Mouse (Mus musculus): Measurements from ENCODE around the gene B4galnt3. TPM values are rescaled to one million over a fixed set of nuclear protein-coding genes. Genes with fewer than 3 reads are reported as not detected.
A peak's percentile ranks its signal among the peaks of the same experiment; 100 is the strongest.
"Not testable (repeated sequence)": the region's sequence is repeated elsewhere in the genome, so short reads cannot be mapped to it uniquely, and the experiment has no call there.

Gene B4galnt3
- total RNA-seq (2021), result under 1 TPM; 0.40 to 0.51 TPM

DNA sequence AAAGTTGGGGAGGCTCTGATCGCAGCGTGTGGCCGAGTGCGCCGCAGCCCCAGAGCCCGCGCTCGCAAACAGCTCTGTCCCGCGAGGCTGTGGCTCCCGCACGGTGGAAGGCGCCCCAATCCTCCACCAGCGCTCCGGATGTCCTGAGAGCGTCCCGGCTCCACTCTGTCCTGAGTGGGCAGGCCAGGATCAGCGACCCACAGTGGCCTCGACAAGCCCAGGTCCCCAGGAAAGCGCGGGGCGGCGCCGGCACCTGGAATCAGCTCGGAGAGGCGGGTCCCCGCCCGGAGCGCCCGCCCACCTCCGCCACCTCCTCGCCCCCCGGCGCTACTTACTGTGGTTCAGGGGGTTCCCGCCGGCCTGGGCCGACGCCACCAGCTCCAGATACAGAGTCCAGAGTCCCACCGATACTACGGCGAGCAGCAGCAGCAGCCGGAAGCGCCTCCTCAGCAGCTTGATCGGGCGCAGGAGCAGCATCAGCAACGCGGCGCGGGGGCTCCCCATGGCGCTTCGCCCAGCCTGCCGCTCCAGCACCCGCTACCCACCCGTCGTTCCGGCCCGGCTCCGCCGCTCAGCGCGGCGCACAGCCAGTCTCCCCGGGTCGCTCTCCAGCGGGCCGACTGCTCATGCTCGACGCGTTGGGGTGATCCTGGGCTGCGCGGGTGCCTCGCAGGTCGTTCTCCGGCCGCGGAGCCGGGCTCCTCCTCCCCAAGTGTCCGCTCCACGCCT, at the start of gene B4galnt3, which contains the start of gene D330020A13Rik:
TSS of gene B4galnt3 (minus strand) at position 504 of the 729 bp plus-strand sequence.
TSS of gene D330020A13Rik (plus strand) at position 309 of the 729 bp plus-strand sequence.
- DNase-seq, result peak; percentile 45 to 62

DNA sequence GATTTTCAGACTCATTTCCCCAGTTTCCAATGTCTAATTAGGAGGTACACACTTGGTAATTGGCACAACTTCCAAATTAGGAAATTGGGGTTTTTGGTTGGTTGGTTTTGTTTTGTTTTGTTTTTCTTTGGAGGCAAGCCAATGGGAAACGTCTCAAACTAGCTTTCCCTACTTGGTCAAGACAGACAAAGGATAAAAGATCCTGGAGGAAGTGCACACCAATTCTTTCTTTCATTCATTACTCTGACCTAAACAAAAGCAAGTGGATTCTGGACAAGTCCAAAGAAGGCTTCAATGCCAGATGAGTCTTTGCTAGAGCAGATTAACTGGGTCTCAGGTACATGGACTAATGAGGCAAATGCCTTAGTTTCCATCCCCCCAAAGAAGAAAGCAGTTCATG, 49.6 kb upstream of the B4galnt3 start:
- DNase-seq, result no peak

DNA sequence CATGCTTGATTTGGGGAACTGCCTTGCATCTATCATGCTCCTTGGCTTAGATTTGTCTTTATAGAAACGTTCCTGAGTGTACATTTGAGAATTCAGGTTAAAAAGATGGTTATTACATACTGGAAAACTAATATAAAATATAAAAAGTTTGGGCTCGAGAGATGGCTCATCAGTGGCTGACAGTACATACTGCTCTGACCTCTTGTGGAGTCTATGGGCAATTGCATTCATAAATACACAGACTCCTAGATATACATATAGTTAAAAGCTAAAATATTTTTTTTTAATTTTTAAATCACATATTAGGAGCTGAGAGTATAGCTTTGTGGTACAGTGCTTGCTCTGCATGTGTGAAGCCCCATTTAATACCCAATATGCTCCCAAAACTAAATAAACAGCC, 38.0 kb upstream of the B4galnt3 start:
- no peak for DNase-seq

DNA sequence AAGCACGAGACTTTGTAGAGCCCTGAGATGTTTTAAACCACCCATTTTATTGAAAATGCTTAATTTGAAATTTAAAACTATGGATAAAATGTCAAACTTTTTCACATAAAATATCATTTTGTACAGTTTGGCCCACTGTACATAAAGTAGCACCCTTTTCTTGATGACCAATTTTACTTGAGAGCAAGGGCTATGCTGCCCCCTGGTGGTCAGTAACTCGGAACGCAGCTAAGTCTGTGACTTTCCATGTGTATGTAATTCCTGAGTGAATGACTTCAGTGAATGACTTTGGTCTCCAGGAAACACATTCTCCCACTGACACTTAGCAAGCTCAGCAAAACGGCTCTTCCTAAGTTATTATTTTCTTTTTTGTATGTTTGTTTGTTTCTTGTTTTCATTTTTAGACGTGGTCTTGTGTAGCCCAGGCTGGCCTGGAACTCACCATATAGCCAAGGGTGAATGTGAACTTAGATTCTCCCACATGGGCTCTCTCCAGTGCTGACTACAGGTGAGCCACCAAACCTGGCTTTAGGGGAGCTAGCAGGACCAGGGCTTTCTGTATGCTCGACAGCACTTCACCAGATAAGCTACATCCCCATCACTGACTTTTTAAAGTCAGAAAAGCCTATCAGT, 30.1 kb upstream of the B4galnt3 start:
- peak; percentile 22 to 29 for DNase-seq

DNA sequence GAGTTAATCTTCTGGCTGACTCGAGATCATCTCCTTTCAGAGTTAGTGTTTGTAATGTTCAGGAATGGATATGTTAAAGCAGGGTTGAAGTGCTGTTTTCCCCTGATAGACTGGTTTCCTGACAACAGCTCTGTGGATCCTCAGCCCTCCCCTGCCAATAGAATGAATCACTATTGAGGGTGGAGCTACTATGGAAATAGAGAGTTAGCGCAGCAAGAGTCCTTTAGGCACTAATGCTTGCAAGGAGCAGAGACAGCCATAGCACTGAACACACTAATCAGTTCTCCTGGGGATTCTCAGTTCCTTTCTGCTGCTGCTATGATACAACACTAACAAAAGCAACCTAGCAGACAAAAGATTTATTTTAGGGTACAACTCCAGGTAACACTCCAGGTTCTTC, 26.0 kb upstream of the B4galnt3 start:
- no peak for DNase-seq

DNA sequence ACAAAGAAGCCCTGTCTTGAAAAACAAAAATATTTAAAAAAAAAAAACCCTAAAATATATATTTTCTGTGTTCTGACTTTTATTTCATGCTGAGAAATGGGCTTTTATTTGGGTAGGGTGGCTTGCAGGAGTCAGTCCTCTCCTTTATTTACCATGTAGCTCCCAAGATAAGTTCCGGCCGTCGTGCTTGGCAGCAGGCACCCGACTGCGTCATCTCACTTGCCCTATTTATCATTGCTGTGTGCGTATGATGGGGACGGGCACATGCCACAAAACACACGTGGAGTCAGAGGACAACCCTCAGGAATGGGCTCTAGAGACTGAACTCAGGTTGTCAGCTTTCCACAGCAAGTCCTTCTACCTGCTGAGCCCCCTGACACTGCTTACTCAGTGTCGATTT, 24.8 kb upstream of the B4galnt3 start:
- DNase-seq, result no peak

DNA sequence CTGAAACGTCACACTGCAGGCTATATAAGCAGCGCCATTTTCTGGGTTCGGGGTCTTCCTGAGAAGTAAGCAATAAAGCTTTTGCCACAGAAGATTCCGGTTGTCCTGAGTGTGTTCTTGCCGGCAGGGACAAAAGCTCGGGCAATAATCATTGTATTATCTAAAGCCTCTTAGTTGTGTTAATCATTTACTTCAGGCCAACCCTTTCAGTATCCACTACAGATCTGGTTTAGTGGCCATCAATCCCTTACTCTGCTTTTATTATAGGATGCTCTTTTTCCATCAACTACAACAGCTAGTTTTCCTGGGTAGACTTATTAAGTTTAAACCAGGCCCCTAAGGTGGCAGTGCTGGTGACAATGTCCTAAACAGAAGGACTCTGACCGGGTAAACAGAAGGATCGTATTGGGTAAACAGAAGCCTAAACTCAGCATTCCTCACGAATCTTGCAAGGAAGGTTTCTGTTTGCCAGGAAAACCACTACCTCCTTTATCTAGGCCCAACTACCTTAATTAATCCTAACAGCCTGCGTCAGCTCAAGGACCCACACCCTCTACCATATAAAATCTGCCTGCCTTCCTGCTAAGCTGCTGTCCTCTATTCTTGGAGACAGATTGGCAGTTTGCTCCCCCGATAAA, 24.1 kb upstream of the B4galnt3 start:
- DNase-seq, result no peak

DNA sequence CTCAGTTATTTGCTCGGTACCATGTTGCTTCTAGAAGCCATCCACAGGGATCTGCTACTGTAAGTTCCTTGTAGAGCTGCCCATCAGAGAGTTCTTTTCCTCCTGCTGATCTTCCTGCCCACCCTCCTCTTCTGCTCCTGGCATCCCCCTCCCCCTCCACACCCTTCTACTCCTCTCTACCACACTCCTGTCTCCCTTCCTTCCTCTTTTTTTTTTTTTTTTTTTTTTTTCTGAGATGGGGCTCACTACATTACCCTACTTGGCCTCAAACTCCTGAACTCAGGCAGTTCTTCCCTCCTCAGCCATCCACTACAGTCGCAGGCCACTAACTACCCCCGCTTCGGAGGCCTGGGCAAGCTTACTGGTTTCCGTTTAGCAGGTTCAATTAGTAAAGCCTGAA, 18.1 kb upstream of the B4galnt3 start:
- DNase-seq, result no peak

DNA sequence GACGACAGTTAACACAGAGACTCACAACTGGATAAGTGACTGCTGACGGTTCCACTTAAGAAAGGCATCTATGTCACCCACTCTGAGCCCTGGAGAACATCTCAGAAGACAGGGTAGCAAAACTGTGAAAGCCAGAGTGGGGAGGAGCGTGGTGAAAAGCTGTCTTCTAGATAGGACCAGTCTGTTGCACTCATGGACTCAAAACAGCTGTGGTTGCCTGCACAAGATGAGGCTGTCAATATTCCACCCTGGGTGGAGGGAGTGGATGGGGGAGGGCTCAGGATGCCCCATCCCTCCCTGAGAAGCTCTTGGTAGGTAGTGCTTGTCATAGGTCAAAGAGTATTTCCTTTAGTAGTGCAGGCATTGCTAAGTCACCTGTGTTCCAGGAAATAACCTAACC, 15.4 kb upstream of the B4galnt3 start:
- DNase-seq, result no peak

DNA sequence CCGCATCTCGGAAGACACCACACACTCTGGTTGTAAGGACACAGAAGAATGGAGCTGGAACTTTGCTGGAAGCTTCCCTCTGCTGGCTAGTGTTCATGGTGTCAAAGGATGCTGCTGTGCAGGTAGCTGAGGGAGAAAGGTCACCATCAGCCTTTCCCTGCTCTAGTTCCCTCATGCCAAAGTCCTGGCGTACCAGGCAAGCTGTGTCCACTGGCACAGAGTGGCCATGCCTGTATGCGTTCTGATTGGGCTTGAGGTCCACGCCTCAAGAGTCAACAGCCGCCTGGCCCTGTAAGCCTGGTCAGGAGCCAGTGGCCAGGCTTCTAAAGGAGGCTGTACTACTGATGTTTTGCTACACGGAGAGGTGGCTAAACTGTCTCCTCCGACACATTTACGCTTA, 15.0 kb upstream of the B4galnt3 start:
- no peak for DNase-seq

DNA sequence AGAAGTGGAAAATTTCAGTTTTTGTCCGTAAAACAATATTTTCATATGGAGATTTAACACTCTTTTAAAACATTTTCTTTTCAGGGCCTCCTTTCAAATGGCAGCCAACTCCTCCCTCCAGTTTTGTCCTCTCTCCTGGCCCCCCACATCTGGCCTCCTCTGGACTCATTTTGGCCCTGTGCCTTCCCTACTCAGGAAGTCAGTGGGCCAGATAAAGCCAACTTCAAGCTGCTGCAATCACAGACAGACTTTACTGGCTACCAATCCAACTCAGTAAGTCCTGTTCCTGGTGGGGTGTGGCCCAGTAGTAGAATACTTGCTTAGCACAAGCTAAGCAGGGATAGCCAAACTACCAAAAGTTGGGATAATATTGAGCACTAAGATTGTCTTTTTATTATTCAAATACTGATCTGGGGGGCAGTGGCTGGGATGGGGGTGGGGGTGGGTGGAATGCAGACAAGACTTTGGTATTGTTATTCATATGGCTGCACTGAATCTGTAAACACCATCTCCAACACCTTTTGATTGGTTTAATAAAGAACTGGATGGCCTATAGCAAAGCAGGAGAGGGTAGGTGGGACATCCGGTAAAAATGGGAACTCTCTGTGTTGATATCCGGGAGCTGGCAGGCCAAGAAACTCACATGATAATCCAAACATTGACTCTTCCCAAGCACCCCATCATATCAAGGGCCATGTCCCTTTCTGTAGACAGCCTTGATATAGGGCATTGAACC, 12.7 kb upstream of the B4galnt3 start:
- no peak for DNase-seq

DNA sequence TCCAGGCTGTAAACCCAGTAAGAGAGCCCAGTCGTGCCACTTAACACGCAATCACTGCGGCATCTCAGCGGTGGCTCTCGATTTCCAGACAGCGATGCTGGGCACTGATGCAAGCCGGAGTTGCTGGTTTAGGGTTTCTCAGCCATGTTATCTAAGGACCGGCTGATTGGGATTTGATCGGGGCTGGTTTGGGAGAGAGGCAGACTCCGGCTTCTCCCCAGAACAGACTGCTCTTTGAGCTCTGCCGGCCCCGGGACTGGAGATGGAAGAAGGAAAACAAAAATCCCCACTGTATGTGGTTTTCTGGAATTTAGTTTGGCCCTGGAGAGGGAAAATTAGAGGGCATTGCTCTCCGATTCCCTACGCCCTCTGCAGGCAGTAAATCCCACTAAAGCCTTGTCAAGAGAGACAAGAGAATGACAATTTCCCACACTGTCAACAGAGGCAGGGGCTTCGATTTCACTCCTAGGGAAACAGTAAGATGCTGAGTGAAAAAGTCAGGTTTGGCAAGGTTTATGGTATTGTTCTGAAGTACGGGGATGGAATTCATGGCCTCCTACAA, 8.5 kb upstream of the B4galnt3 start:
- DNase-seq, result peak in 1 of 2 experiments; percentile 5

DNA sequence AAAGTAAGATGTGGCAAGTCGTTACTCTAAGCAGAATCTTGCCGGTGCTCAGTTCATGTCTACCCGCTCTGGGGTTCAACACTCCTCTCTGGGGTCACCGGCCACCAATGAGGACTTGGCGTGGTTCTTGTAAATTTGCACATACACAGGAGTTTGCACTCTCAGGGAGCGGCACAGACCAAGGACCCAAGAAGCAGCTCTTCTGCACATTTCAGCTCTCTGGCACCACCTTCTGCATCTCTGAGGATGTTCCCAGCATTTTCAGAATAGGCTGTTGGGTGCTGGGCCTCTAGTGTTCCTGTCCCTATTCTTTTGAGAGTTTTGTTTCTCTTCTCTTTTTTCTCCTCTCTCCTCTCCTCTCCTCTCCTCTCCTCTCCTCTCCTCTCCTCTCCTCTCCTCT, 6.8 kb upstream of the B4galnt3 start:
- peak; percentile 18 to 37 for DNase-seq

DNA sequence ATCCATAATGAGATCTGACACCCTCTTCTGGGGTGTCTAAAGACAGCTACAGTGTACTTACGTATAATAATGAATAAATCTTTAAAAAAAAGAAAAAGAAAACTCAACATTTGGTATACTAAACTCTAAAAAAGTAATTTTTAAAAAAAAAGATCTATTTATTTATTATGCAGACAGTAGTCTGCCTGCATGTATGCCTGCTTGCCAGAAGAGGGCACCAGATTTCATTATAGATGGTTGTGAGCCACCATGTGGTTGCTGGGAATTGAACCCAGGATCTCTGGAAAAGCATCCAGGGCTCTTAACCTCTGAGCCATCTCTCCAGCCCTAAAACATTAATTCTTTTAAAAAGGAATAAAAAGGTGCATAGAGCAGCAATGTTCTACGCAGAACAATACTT, 2.2 kb upstream of the B4galnt3 start:
- DNase-seq, result not testable (repeated sequence)

DNA sequence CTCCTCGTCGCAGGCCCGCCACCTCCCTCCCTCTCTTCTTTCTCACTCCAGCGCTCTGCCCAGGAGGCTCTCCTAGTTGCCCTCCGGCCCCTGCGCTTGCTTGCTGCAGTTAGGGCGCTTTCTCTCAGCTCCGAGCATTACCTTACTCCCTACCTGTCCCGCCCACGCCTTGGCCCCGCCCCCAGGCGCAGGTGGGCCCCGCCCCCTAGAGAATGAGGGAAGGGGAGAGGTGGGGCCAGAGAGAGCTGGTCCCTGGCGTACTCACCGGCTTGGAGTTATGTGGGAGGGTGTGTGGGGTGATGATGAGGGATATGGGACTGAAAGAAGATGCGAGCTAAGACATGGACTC, 400 bp upstream of the B4galnt3 start:
- peak in 1 of 2 experiments; percentile 11 for DNase-seq

DNA sequence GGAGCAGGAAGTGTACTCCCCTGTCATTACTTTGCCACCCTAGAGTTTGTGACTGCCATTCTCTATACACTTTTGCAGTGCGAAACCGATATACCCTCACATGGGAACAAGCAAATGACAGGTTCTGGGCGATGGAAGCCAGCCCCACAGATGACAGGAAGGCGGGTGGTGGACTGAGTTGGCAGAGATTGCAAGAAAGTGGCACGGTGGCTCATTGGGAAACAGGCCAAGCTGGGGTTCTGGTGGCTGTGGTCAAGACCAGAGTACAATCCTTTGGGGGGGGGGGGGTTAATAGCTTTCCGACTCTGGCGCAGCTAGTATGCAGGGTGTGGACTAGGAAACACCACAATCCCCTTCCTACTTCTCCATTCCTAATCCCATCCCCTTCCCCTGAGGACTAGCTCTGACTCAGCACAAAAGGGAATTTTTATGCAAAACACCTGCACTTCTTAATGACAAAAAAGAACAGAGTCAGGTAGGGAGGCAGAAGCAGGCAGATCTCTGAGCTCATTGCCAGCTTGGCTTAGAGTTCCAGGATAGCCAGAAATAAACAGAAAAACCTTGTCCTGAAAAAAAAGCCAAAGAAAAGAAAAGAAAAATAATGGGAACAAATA, 2.9 kb downstream of the B4galnt3 start:
- DNase-seq, result no peak

DNA sequence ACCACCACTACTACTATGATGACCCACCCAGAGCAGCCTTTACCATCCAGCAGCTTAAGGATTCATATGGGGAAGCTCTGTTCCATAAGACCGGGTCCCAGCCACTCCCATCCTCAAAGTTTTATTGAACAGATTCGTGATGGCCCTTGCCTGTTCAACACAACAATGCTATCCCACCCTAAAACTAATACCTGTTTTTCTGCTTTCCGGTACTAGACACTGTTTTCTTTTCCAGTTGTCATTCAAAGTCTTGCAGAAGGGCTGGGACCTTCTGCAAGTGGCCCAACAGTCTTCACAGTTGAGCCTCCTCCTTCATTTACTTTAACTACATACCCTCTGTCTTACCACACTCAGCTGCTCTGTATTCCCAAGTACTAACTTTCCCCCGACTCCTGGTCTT, 4.9 kb downstream of the B4galnt3 start:
- no peak for DNase-seq

DNA sequence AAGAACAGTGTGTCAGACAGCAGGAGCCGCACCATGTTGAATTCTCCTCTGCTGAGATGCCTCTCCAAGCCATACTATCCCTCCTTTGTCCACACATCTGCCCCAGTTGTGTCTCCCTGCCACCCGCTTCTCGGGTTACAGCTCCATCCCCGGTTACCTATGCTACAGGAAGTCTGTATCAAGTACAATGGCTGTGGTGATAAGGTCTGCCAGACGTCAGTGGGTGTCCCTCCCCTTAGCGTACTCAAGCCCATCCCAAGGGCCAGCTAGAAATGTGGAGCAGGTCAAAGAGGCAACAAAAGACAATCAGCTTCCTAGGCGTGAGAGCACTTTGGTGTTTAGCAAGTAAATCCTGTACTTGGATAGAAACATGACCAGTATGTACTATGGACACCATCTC, 5.8 kb downstream of the B4galnt3 start:
- no peak for DNase-seq

DNA sequence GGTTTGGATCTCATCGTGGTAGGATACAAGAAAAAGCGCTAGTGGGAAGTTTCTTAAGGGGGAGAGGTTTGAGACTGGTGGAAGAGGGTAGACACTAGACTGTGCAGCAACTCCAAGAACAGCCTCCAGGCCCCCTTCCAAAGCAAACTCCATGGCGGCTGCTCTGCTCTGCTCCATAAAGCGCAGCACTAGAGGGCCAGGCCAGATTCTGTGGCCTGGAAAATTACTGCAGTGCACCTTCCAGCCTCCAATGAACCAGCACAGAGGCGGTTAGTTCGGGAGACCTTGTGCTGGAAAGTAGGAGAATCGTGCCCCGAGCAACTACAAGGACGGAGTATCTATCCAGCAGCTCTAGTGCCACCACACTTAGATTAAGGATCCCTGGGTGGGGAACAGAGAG, 7.1 kb downstream of the B4galnt3 start:
- DNase-seq, result no peak

DNA sequence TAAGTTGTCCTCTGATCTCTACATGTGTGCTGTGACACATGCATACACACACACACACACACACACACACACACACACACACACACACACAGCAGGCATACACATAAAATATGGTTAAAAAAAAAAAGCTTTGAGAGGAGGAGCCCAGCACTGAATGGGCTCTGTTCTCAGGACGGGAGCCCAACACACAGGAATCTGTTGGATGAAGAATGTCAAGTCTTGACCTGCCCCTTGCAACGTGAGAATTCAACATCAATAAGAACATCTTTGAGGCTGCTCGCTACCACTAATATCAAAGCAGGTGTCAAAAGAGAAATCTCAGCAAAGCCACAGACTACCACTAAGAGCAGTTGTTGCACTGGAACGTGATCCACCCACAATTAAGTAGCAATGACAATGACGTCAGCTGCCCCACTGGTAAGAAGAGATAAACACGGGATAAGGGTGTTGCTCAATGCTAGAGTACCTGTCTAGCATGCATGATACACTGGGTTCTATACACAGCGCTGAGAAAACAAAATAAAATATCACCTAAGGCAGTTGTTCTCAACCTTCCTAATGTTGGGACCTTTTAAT, 17.4 kb downstream of the B4galnt3 start:
- DNase-seq, result no peak

DNA sequence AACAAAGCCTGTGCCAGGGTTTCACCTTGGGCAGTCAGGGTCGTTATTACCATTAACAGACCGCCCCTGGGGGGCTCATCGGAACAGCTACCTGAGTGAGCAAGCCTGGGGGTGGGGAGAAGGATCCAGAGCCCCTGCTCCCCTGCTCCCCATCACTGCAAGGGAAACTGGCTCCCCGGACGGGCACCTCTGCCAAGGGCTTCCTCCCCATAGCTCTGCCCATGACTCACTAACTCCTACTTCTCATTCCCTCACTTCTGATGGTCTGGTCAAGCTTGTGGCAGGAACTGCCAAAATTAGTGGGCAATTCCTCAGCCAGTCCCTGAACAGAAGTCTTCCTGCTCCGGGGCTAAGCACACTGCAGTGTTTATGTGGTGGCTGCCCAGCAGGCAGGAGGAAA, 19.1 kb downstream of the B4galnt3 start:
- DNase-seq, result no peak

DNA sequence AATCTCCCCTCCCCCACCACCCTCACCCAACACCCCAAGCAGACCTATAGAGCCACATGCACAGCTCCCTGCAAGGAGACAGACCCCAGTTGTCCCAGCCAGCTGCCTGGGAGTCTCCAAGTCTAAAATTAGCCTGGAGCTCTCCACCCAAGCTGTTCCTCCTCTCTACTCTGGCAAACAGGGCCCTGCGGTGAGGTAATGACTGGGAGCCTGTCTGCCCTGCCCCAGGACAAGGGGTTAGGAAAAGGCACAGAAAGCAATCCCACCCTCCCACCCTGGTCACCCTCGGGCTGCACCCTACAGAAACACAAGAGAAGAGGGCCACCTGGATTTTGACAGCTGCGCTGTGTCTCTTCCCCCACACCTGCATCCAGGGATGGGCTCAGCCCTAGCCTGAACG, 19.5 kb downstream of the B4galnt3 start:
- DNase-seq, result no peak
